Mouse (Mus musculus): ENCODE results near the gene Lclat1. TPM values are rescaled to one million over a fixed set of nuclear protein-coding genes. Genes with fewer than 3 reads are reported as not detected.
"Not testable (repeated sequence)": the region's sequence is repeated elsewhere in the genome, so short reads cannot be mapped to it uniquely, and the experiment has no call there.

Lclat1 gene
- polyA plus RNA-seq, 1 experiment from 2014 or later: 24.9 TPM

DNA sequence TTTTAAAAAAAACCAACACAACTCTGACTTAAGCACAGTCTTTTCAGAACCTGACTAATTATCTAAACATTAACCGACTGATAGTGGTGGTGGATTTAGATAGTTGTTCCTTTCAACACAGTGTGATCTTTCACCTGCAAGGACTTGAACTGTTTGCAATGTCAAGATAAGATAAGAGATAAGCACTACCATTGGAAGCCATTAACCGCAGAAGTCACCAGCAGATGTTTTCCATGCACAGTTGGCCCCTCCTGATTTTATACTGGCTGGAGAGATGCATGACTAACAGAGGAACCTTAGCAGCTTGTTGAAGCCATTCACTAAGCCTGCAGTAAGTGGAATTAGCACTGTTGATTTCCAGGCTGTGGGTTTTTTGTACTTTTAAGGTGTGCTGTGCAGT lies 34.7 kb downstream of the Lclat1 start:
- no peaks in the 10 kb centered on the region for H3K9me3 ChIP-seq (ENCODE audit: control insufficient read depth, low read length)
- H3K36me3 ChIP-seq (ENCODE audit: control insufficient read depth, insufficient read depth, low read length): no peaks in the 10 kb centered on the region
- ATAC-seq (ENCODE audit: low FRiP score, low TSS enrichment): no peak
- no peaks in the 10 kb centered on the region for H3K27me3 ChIP-seq (ENCODE audit: control insufficient read depth, insufficient read depth, low read length)
- 55% methylated on average over 2 of the region's 2 CpGs for WGBS
- H3K4me1 ChIP-seq (ENCODE audit: control insufficient read depth, insufficient read depth, low read length): no peaks in the 10 kb centered on the region
- H3K27ac ChIP-seq (ENCODE audit: low read depth, low read length): no peak overlapping the region
- no peak overlapping the region for H3K9ac ChIP-seq (ENCODE audit: low read depth, low read length)
- H3K4me2 ChIP-seq (replicated peaks; ENCODE audit: low read depth, low read length): no peak overlapping the region
- no peak overlapping the region for H3K4me3 ChIP-seq (ENCODE audit: low read length)

DNA sequence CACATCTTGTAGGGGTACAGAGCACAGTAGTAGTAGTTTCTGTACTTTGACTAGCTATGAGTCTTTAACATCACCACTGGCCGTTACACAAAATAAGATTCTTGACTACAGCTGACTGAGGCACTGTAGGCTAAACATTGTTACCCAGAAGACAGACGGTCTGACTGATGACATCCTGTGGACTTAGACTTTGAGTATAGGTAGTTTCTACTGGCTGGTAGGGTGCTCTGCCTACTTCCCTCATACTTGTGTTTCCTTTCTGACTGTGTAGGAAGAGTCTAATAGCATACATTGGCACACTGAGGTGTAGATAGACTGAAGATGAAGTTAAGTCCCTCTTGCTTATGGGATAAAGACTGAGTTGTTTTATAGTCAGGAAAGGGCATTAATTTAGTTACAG lies 37.6 kb downstream of the Lclat1 start:
- no peak for ATAC-seq (ENCODE audit: low FRiP score, low TSS enrichment)
- H3K4me1 ChIP-seq (ENCODE audit: control insufficient read depth, insufficient read depth, low read length): no peaks in the 10 kb centered on the region
- no peaks in the 10 kb centered on the region for H3K27me3 ChIP-seq (ENCODE audit: control insufficient read depth, insufficient read depth, low read length)
- no peak overlapping the region for H3K9ac ChIP-seq (ENCODE audit: low read depth, low read length)
- WGBS: 85% methylated on average over 2 of the region's 2 CpGs
- H3K9me3 ChIP-seq (ENCODE audit: control insufficient read depth, low read length): no peaks in the 10 kb centered on the region
- no peaks in the 10 kb centered on the region for H3K36me3 ChIP-seq (ENCODE audit: control insufficient read depth, insufficient read depth, low read length)
- no peak overlapping the region for H3K4me3 ChIP-seq (ENCODE audit: low read length)
- no peak overlapping the region for H3K27ac ChIP-seq (ENCODE audit: low read depth, low read length)
- no peak overlapping the region for H3K4me2 ChIP-seq (replicated peaks; ENCODE audit: low read depth, low read length)

DNA sequence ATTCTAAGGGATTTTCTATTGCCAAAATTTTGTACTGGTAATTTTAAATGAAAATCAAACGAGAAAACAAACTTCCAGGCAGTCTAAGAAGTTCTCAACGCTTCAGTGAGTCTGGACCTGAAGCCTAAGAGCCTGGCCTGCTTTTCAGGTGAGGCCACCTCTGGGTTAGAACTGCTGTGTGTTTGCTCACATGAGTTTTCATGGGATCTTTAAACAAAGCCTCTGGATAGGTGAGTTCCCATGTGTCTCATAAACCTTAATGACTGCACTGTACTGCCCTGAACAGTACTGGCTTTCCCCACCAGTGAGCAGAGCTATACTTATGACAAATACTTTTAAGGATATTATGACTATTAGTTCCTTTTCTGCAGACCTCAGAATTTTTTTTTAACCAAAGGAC lies 40.8 kb downstream of the Lclat1 start:
- H3K27ac ChIP-seq (ENCODE audit: low read depth, low read length): no peak overlapping the region
- no peaks in the 10 kb centered on the region for H3K4me1 ChIP-seq (ENCODE audit: control insufficient read depth, insufficient read depth, low read length)
- H3K4me2 ChIP-seq (replicated peaks; ENCODE audit: low read depth, low read length): no peak overlapping the region
- no peak overlapping the region for H3K9ac ChIP-seq (ENCODE audit: low read depth, low read length)
- H3K27me3 ChIP-seq (ENCODE audit: control insufficient read depth, insufficient read depth, low read length): no peaks in the 10 kb centered on the region
- no peaks in the 10 kb centered on the region for H3K36me3 ChIP-seq (ENCODE audit: control insufficient read depth, insufficient read depth, low read length)
- no peak for ATAC-seq (ENCODE audit: low FRiP score, low TSS enrichment)
- no peaks in the 10 kb centered on the region for H3K9me3 ChIP-seq (ENCODE audit: control insufficient read depth, low read length)
- 69% methylated on average over 2 of the region's 2 CpGs for WGBS
- H3K4me3 ChIP-seq (ENCODE audit: low read length): no peak overlapping the region

DNA sequence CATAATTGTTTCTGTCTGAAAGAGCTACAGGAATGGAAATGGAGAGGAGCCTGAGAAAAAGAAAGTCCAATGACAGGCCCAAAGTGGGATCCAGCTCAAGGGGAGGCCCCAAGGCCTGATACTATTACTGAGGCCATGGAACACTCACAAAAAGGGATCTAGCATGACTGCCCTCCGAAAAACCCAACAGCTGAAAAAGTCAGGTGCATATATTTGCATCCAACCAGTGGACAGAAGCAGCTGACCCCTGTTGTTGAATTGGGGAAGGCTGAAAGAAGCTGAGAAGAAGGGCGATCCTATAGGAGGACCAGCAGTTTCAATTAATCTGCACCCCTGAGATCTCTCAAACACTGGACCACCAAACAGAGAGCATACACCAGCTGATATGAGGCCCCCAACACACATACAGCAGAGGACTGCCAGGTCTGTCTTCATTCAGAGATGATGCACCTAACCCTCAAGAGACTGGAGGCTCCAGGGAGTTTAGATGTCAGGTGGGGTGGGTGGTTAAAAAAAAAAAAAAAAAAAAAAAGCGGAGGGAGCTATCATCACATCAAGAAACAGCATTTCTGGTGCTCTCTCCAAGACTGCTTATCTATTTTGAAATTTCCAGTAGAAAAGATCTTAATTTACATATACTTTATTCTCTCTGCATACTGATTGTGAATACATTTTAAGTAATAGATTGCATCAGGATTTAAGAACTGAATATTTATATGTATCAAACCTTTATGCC lies 45.2 kb downstream of the Lclat1 start:
- 91% methylated on average over 3 of the region's 3 CpGs for WGBS
- not testable (repeated sequence) for H3K9me3 ChIP-seq (ENCODE audit: control insufficient read depth, low read length); H3K4me3 ChIP-seq (ENCODE audit: low read length); H3K27ac ChIP-seq (ENCODE audit: low read depth, low read length); H3K4me1 ChIP-seq (ENCODE audit: control insufficient read depth, insufficient read depth, low read length); H3K9ac ChIP-seq (ENCODE audit: low read depth, low read length); H3K4me2 ChIP-seq (replicated peaks; ENCODE audit: low read depth, low read length); H3K36me3 ChIP-seq (ENCODE audit: control insufficient read depth, insufficient read depth, low read length); H3K27me3 ChIP-seq (ENCODE audit: control insufficient read depth, insufficient read depth, low read length); ATAC-seq (ENCODE audit: low FRiP score, low TSS enrichment)

DNA sequence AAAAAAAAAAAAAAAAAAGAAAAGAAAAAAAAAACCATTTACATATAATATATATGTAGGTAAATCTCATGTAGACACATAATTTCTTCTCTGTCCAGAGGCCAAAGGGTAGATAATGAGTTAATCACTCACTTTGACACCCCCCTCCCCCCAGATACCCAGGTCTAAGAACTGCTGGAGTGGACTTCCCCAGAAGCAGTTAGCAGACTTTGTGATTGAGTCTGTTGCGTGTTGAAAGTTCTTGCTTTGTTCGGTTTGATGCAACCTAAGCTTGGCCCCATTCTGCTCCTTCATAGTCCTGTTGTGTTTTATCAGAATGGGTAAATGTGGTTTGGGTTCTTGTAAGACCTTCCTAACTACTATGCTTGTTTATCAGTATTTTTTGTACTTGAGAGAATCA lies 45.9 kb downstream of the Lclat1 start:
- 83% methylated on average over 2 of the region's 2 CpGs for WGBS
- no peak overlapping the region for H3K9ac ChIP-seq (ENCODE audit: low read depth, low read length)
- no peaks in the 10 kb centered on the region; the same call in 1 of the 2 replicates for H3K4me1 ChIP-seq (ENCODE audit: control insufficient read depth, insufficient read depth, low read length)
- ATAC-seq (ENCODE audit: low FRiP score, low TSS enrichment): no peak
- H3K27me3 ChIP-seq (ENCODE audit: control insufficient read depth, insufficient read depth, low read length): no peaks in the 10 kb centered on the region
- H3K4me3 ChIP-seq (ENCODE audit: low read length): no peak overlapping the region
- no peaks in the 10 kb centered on the region for H3K9me3 ChIP-seq (ENCODE audit: control insufficient read depth, low read length)
- no peak overlapping the region for H3K4me2 ChIP-seq (replicated peaks; ENCODE audit: low read depth, low read length)
- no peak overlapping the region for H3K27ac ChIP-seq (ENCODE audit: low read depth, low read length)
- H3K36me3 ChIP-seq (ENCODE audit: control insufficient read depth, insufficient read depth, low read length): no peaks in the 10 kb centered on the region

DNA sequence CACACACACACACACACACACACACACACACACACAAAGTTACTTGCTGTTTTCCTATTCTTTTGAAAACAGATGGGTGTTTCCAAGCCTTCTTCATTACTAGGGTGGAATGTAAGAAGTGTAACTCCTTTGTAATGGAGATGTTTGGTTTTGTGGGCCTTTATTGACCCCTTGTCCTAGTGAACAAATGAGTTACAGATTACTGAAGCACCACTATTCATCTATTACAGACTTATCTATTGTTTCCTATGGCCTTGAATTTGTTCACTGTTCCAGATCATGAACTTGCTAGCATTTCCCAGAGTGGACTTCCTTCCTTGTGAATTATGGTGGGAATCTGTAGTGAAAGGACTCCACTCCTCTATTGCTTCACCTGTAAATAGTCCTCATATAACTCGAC lies 48.8 kb downstream of the Lclat1 start:
- no peaks in the 10 kb centered on the region for H3K27me3 ChIP-seq (ENCODE audit: control insufficient read depth, insufficient read depth, low read length)
- ATAC-seq (ENCODE audit: low FRiP score, low TSS enrichment): 0 out of 2 replicates have a peak, but pooled peaks have one; percentile 28
- 38% methylated on average over 1 of the region's 1 CpGs for WGBS

DNA sequence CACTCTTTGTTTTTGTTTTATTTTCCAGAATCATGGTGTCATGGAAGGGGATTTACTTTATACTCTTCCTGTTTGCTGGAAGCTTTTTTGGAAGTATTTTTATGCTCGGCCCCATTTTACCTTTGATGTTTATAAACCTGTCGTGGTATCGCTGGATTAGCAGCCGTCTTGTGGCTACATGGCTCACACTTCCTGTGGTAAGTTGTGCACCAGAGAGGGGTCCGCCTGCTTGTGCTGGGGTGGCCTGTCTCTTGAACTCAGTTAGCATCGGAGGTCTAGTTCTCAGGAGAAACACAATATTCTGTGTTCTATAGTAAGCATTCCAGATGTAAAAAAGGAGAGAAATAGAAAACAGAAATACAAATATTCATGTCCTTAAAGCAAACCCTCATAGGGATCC lies 54.0 kb downstream of the Lclat1 start:
- H3K9ac ChIP-seq (ENCODE audit: low read depth, low read length): no peak overlapping the region
- H3K27me3 ChIP-seq (ENCODE audit: control insufficient read depth, insufficient read depth, low read length): no peaks in the 10 kb centered on the region
- ATAC-seq (ENCODE audit: low FRiP score, low TSS enrichment): no peak
- no peak overlapping the region for H3K27ac ChIP-seq (ENCODE audit: low read depth, low read length)
- no peaks in the 10 kb centered on the region for H3K9me3 ChIP-seq (ENCODE audit: control insufficient read depth, low read length)
- H3K4me2 ChIP-seq (replicated peaks; ENCODE audit: low read depth, low read length): no peak overlapping the region
- H3K4me3 ChIP-seq (ENCODE audit: low read length): no peak overlapping the region
- peaks cover 3% of the 10 kb centered on the region; the same call in 1 of the 2 replicates for H3K36me3 ChIP-seq (ENCODE audit: control insufficient read depth, insufficient read depth, low read length)
- WGBS: 65% methylated on average over 6 of the region's 6 CpGs
- H3K4me1 ChIP-seq (ENCODE audit: control insufficient read depth, insufficient read depth, low read length): no peaks in the 10 kb centered on the region

More for the DNA sequence above, 48.8 kb downstream of the Lclat1 start:
- H3K4me1 ChIP-seq (ENCODE audit: control insufficient read depth, insufficient read depth, low read length): no peaks in the 10 kb centered on the region; the same call in 1 of the 2 replicates
- no peak overlapping the region for H3K9ac ChIP-seq (ENCODE audit: low read depth, low read length)
- no peak overlapping the region for H3K27ac ChIP-seq (ENCODE audit: low read depth, low read length)
- no peak overlapping the region for H3K4me3 ChIP-seq (ENCODE audit: low read length)
- no peaks in the 10 kb centered on the region for H3K9me3 ChIP-seq (ENCODE audit: control insufficient read depth, low read length)
- H3K36me3 ChIP-seq (ENCODE audit: control insufficient read depth, insufficient read depth, low read length): no peaks in the 10 kb centered on the region
- H3K4me2 ChIP-seq (replicated peaks; ENCODE audit: low read depth, low read length): no peak overlapping the region

DNA sequence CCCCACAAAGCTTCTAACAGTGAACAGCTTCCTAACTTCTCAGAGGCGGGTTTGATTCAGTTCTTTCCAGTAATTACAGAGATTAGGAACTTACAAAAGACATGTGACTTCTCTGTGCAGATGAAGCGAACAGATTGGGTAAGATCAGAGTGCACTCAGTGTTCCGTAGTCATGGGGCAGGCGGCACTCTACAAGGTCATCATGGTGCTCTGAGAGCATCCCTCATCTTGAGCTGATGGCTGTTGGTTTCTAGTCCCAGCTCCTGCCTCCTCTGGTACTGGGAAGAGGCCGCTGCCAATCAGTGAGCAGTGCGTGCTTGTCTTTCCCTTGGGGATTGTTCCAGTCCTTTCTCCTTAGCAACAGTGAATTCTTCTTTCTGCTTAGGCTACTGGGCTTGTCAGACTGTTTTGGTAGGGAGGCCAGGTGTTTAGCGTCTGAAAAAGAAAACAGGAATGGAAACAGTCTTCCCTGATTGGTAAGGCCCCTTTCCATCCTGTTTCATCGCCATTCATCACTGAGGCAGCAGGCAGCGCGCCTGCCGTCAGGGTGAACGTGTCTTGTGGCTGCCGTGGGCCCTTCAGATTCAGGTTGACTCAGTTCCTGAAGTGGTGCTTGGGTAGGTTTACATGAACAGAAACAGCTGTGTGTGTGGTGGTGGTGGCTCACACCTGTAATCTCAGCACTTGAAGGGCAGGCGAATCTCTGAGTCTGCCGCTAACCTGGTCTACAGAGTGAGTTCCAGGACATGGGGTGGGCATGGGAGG lies 54.8 kb downstream of the Lclat1 start:
- H3K4me1 ChIP-seq (ENCODE audit: control insufficient read depth, insufficient read depth, low read length): no peaks in the 10 kb centered on the region
- H3K36me3 ChIP-seq (ENCODE audit: control insufficient read depth, insufficient read depth, low read length): peaks cover 3% of the 10 kb centered on the region; the same call in 1 of the 2 replicates
- H3K4me2 ChIP-seq (replicated peaks; ENCODE audit: low read depth, low read length): no peak overlapping the region
- no peaks in the 10 kb centered on the region for H3K9me3 ChIP-seq (ENCODE audit: control insufficient read depth, low read length)
- H3K9ac ChIP-seq (ENCODE audit: low read depth, low read length): no peak overlapping the region
- H3K27ac ChIP-seq (ENCODE audit: low read depth, low read length): no peak overlapping the region
- no peak for ATAC-seq (ENCODE audit: low FRiP score, low TSS enrichment)
- no peaks in the 10 kb centered on the region for H3K27me3 ChIP-seq (ENCODE audit: control insufficient read depth, insufficient read depth, low read length)
- no peak overlapping the region for H3K4me3 ChIP-seq (ENCODE audit: low read length)
- WGBS: 72% methylated on average over 15 of the region's 15 CpGs

DNA sequence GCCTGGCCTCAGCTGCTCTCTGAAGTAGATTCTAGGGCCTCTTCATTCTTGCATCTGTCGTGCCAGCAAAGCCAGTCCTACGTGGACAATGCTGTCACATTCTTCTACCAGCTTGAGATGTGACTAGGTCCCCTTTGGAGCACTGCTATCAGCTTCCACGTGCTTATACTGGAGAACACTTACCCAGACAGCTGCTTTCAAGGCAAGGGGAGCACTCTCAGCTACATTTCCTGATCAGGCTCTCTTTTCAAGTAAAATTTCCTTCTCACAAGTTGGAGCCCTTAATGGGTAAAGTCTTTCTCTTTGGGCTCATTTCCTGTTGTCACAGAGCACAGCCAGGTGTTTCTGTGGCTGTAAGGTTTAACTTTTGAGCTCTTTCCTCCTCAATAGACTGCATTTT lies 55.8 kb downstream of the Lclat1 start:
- no peak overlapping the region for H3K4me2 ChIP-seq (replicated peaks; ENCODE audit: low read depth, low read length)
- no peak overlapping the region for H3K9ac ChIP-seq (ENCODE audit: low read depth, low read length)
- H3K27me3 ChIP-seq (ENCODE audit: control insufficient read depth, insufficient read depth, low read length): no peaks in the 10 kb centered on the region
- no peaks in the 10 kb centered on the region for H3K9me3 ChIP-seq (ENCODE audit: control insufficient read depth, low read length)
- H3K27ac ChIP-seq (ENCODE audit: low read depth, low read length): no peak overlapping the region
- no peak overlapping the region for H3K4me3 ChIP-seq (ENCODE audit: low read length)
- peaks cover 3% of the 10 kb centered on the region; the same call in 1 of the 2 replicates for H3K36me3 ChIP-seq (ENCODE audit: control insufficient read depth, insufficient read depth, low read length)
- ATAC-seq (ENCODE audit: low FRiP score, low TSS enrichment): no peak
- no peaks in the 10 kb centered on the region for H3K4me1 ChIP-seq (ENCODE audit: control insufficient read depth, insufficient read depth, low read length)
- WGBS: 65% methylated on average over 3 of the region's 3 CpGs

Data from kidney, embryonic 14.5 days (tissue).